Mouse (Mus musculus) lung, adult 2 months (tissue): ENCODE data around the gene Cftr. TPM values are rescaled to one million over a fixed set of nuclear protein-coding genes. Genes with fewer than 3 reads are reported as not detected.

Experiments used
- DNase-seq: peaks from one replicate; pipeline ENCODE4 v3.0.0; 2022
- H3K4me1 ChIP-seq: fragments of 200-500 bp; 2 replicates; pipeline ENCODE4 v1.6.1; 2011; ENCODE audit warnings: low read length; ENCODE audit not compliant: control insufficient read depth, insufficient read depth
- H3K4me3 ChIP-seq: fragments of 200-500 bp; replicated peaks from 2 replicates; pipeline ENCODE3; 2011; ENCODE audit warnings: low read depth, mild to moderate bottlenecking, control low read depth, low read length; ENCODE audit errors: extremely low read depth
- CTCF ChIP-seq: fragments of 200-500 bp; IDR thresholded peaks from 2 replicates; pipeline ENCODE4 v1.5.1; 2011; ENCODE audit warnings: mild to moderate bottlenecking, low read length, control low read depth; ENCODE audit not compliant: insufficient read depth
- POLR2A ChIP-seq: fragments of 200-500 bp; IDR thresholded peaks from 2 replicates; pipeline ENCODE4 v1.6.1; 2011; ENCODE audit warnings: low read depth, mild to moderate bottlenecking, control low read depth, low read length, borderline replicate concordance; ENCODE audit errors: extremely low read depth
- WGBS: fragments of 180-500 bp; shearing (Covaris S2); methylation state at CpG from one replicate; pipeline ENCODE4 v1.1.7; 2018; 5-methylcytosine and 5-hydroxymethylcytosine counted together
- polyA plus RNA-seq: library from polyadenylated mRNA; depleted of rRNA; stranded (reverse); fragments of >200 nt; gene quantifications from 2 replicates; pipeline ENCODE4 v1.2.3, GENCODE M21; 2012; rRNA removed

Cftr gene
- polyA plus RNA-seq, 1 experiment = 1.5 TPM

- Histone ChIP-seq H3K4me3 (no peak overlapping the region), H3K4me1 (no peaks in the 10 kb centered on the region)
- no peak for TF ChIP-seq CTCF
- TF ChIP-seq POLR2A = no peak
- no peak for DNase-seq
- WGBS = 91% methylated on average over 3 of the region's 3 CpGs
These were observed 198.6 kb downstream of the Cftr start for GRCm38 (mm10) chr6:18369054-18369453.

- 85% methylated on average over 4 of the region's 4 CpGs for WGBS
- no peak for TF ChIP-seq POLR2A
- no peak for TF ChIP-seq CTCF
- Histone ChIP-seq H3K4me1 (no peaks in the 10 kb centered on the region), H3K4me3 (no peak overlapping the region)
- DNase-seq = no peak
These were observed 199.2 kb downstream of the Cftr start for GRCm38 (mm10) chr6:18369723-18370122.

Other genes with a start within 250 kb of the Cftr start
- gene Wnt2, start 140.1 kb upstream of the Cftr start, polyA plus RNA-seq = 14.8 and 15.0 TPM in 2 replicates
- gene Asz1, start 61.6 kb upstream of the Cftr start, polyA plus RNA-seq = not detected in 2 replicates